Comparison of ENCODE assay signal across 21 mouse cellular contexts in the genomic region with DNA sequence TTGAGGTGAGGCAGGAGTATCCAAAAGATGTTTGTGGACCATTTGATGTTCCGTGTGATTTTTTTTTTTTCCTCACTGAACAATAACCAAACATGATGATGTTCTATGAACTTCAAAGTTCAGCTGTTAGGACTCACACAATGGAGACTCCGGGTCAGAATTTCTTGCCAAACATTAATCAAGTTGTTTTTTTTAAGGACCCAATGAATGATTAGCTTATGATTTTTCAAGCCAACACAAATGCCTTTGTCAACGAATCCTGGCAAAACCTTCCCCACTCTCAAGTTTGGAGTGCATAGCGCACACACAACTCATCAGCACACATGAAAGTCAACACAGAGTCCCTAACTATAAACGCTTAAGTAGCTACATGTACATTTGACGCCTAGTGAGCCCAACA. TPM values are rescaled to one million over a fixed set of nuclear protein-coding genes. Genes with fewer than 3 reads are reported as not detected.
DNase-seq lines count a peak whose midpoint lies in the region; ATAC-seq and TF ChIP-seq lines count a peak whose summit lies in the region.
"Had no signal": no experiment of that assay in that cellular context is flagged by ENCODE, and none has a peak within 500 bp of the region (broad histone marks: within the 10 kb centered on the region; RNA-seq: fewer than 3 reads in every experiment).

No protein-coding gene starts in this region.

- H3K4me1 ChIP-seq in kidney, adult 2 months (ENCODE audit: control insufficient read depth, insufficient read depth, low read length) = peaks cover 2% of the 10 kb centered on the region; the same call in 1 of the 2 replicates
- no peaks in the 10 kb centered on the region for H3K4me1 ChIP-seq in kidney, embryonic 14.5 days (ENCODE audit: control insufficient read depth, insufficient read depth, low read length)

- no peaks in the 10 kb centered on the region for H3K9me3 ChIP-seq in kidney, embryonic 14.5 days (ENCODE audit: control insufficient read depth, low read length)

- H3K27me3 ChIP-seq in kidney, adult 2 months (replicated peaks; ENCODE audit: control insufficient read depth, insufficient read depth, low read length) = no peaks in the 10 kb centered on the region
- H3K27me3 ChIP-seq in kidney, embryonic 14.5 days (ENCODE audit: control insufficient read depth, insufficient read depth, low read length) = no peaks in the 10 kb centered on the region
- H3K27me3 ChIP-seq: Patski had no signal

- H3K4me3 ChIP-seq in kidney, adult 2 months (ENCODE audit: insufficient read depth, low read depth, low read length) = no peak overlapping the region
- H3K4me3 ChIP-seq in kidney, embryonic 14.5 days (ENCODE audit: low read length) = no peak overlapping the region

- H3K27ac ChIP-seq in kidney, adult 2 months (ENCODE audit: insufficient read depth, low read depth, low read length) = no peak overlapping the region
- no peak overlapping the region for H3K27ac ChIP-seq in kidney, embryonic 14.5 days (ENCODE audit: low read depth, low read length)

- no peaks in the 10 kb centered on the region for H3K36me3 ChIP-seq in kidney, adult 2 months (ENCODE audit: control insufficient read depth, insufficient read depth, low read length)
- no peaks in the 10 kb centered on the region for H3K36me3 ChIP-seq in kidney, embryonic 14.5 days (ENCODE audit: control insufficient read depth, insufficient read depth, low read length)
- H3K36me3 ChIP-seq: G1E had no signal

- H3K9ac ChIP-seq in kidney, embryonic 14.5 days (ENCODE audit: low read depth, low read length) = no peak overlapping the region

- no peak for ATAC-seq in kidney, embryonic 14.5 days (ENCODE audit: low FRiP score, low TSS enrichment)
- ATAC-seq: activated CD4-positive, CD25-positive, alpha-beta regulatory T cell, adult 4 months; CD4-positive, CD25-positive, alpha-beta regulatory T cell, adult 4 months; Patski had no signal

- no peak for TF ChIP-seq CTCF in kidney, adult 2 months (conservative IDR thresholded peaks at IDR 0.05; ENCODE audit: insufficient read depth, insufficient read length, low read depth, low read length)

- no peak for TF ChIP-seq POLR2A in kidney, adult 2 months (IDR thresholded peaks at IDR 0.05; ENCODE audit: low read depth, low read length)

- DNase-seq in kidney, adult 2 months = peak; percentile 79
- DNase-seq in kidney, postnatal 25 days = no peak
- DNase-seq in kidney, adult 8-10 months = peak; percentile 9 to 22
- peak; percentile 78 for DNase-seq in kidney, adult 9 months
- no peak for DNase-seq in kidney, postnatal 4 days
- DNase-seq: adrenal gland, adult 2 months; adrenal gland, adult 8-10 months; adrenal gland, postnatal 10 days; adrenal gland, postnatal 14 days; adrenal gland, postnatal 25 days; adrenal gland, postnatal 36 days; B cell, adult 2 months; cerebellum, adult 11 months; cerebellum, adult 11-12 months; cerebellum, adult 18-20 months had no signal

- WGBS in kidney, adult 2 months = 51% methylated on average over 6 of the region's 6 CpGs
- WGBS in kidney, embryonic 14.5 days = 88% methylated on average over 6 of the region's 6 CpGs

- no peak overlapping the region for H3K4me2 ChIP-seq in kidney, embryonic 14.5 days (replicated peaks; ENCODE audit: low read depth, low read length)

RNA-seq across cellular contexts. Expression of gene Col6a6, which starts 7.2 kb away (rescaled TPM):
- polyA plus RNA-seq in kidney, adult 2 months (2012; rRNA removed) = 0.19 and 0.28 TPM in 2 replicates
- polyA plus RNA-seq in kidney, embryonic 14.5 days (2014; fragmentation: Nextera tagmentation; extraction: Ambion mirVana) = 0.64 and 0.83 TPM in 2 replicates
- polyA plus RNA-seq: activated CD4-positive, CD25-positive, alpha-beta regulatory T cell, adult 4 months; C2C12; CD4-positive, CD25-positive, alpha-beta regulatory T cell, adult 4 months; G1E; Patski had no signal

Comparison
In these comparisons a context has a peak if more than half of its experiments do, and no peak if none do; other contexts are left out.
1. DNase-seq: peak in kidney, adult 2 months (single experiment), kidney, adult 8-10 months (2 of 2) and kidney, adult 9 months (single experiment); none in kidney, postnatal 25 days (0 of 2) and kidney, postnatal 4 days (0 of 2).